Mouse (Mus musculus) forebrain, embryonic 10.5 days (tissue): ENCODE data around the gene Ackr2. TPM values are rescaled to one million over a fixed set of nuclear protein-coding genes. Genes with fewer than 3 reads are reported as not detected.
A peak's percentile ranks its signal among the peaks of the same experiment; 100 is the strongest.

ENCODE experiments used
- DNase-seq: peaks from one replicate; pipeline ENCODE4 v3.0.0-alpha.2; 2017; ENCODE audit warnings: low spot score; ENCODE audit errors: extremely low spot score
- H3K27ac ChIP-seq: fragments of 300-500 bp; sonication (generic); 2 replicates; pipeline ENCODE4 v1.5.1; 2016; ENCODE audit warnings: mild to moderate bottlenecking
- H3K27me3 ChIP-seq: fragments of 300-500 bp; sonication (generic); 2 replicates; pipeline ENCODE4 v1.6.1; 2016; ENCODE audit warnings: mild to moderate bottlenecking; ENCODE audit not compliant: poor library complexity, severe bottlenecking
- H3K36me3 ChIP-seq: fragments of 300-500 bp; sonication (generic); replicated peaks from 2 replicates; pipeline ENCODE4 v1.6.1; 2016; ENCODE audit warnings: mild to moderate bottlenecking, moderate library complexity
- H3K4me1 ChIP-seq: fragments of 300-500 bp; sonication (generic); 2 replicates; pipeline ENCODE4 v1.6.1; 2016
- H3K4me3 ChIP-seq: fragments of 300-500 bp; sonication (generic); 2 replicates; pipeline ENCODE4 v1.5.1; 2016; ENCODE audit warnings: mild to moderate bottlenecking, moderate library complexity
- H3K9me3 ChIP-seq: fragments of 300-500 bp; sonication (generic); 2 replicates; pipeline ENCODE4 v1.6.1; 2016; ENCODE audit warnings: mild to moderate bottlenecking, moderate library complexity
- WGBS: fragments of 180-500 bp; shearing (Covaris S2); methylation state at CpG from one replicate; pipeline ENCODE4 v1.1.7; 2016; 5-methylcytosine and 5-hydroxymethylcytosine counted together
- polyA plus RNA-seq: library from polyadenylated mRNA; unstranded; fragments of >200 nt; fragmentation: Nextera tagmentation; extraction: Ambion mirVana; gene quantifications from 2 replicates; pipeline ENCODE4 v1.2.1, GENCODE M21; 2016

The Ackr2 gene
- polyA plus RNA-seq, 1 experiment from 2014 or later, result 0.50 TPM

- 90% methylated on average over 7 of the region's 7 CpGs for WGBS
- Histone ChIP-seq H3K36me3 (no peaks in the 10 kb centered on the region), H3K27me3 (no peaks in the 10 kb centered on the region), H3K4me1 (no peaks in the 10 kb centered on the region), H3K27ac (no peak overlapping the region), H3K4me3 (no peak overlapping the region), H3K9me3 (no peaks in the 10 kb centered on the region)
- DNase-seq, result no peak
Measured at GRCm38 (mm10) chr9:121911196-121911595, 13.0 kb downstream of the Ackr2 start.

GRCm38 (mm10) chr9:121912786-121913185, 14.6 kb downstream of the Ackr2 start:
- Histone ChIP-seq H3K27ac (no peak overlapping the region), H3K4me3 (no peak overlapping the region), H3K36me3 (no peaks in the 10 kb centered on the region), H3K4me1 (no peaks in the 10 kb centered on the region), H3K27me3 (no peaks in the 10 kb centered on the region), H3K9me3 (no peaks in the 10 kb centered on the region)
- 86% methylated on average over 4 of the region's 4 CpGs for WGBS
- no peak for DNase-seq

GRCm38 (mm10) chr9:121914226-121914757, 16.1 kb downstream of the Ackr2 start:
- H3K36me3 ChIP-seq, result no peaks in the 10 kb centered on the region
- H3K4me3 ChIP-seq, result no peak overlapping the region
- H3K27me3 ChIP-seq, result no peaks in the 10 kb centered on the region
- H3K27ac ChIP-seq, result no peak overlapping the region
- WGBS, result 88% methylated on average over 8 of the region's 8 CpGs
- no peak for DNase-seq
- no peaks in the 10 kb centered on the region for H3K4me1 ChIP-seq
- H3K9me3 ChIP-seq, result no peaks in the 10 kb centered on the region

GRCm38 (mm10) chr9:121915056-121915455, 16.9 kb downstream of the Ackr2 start:
- H3K27ac ChIP-seq, result no peak overlapping the region
- 94% methylated on average over 10 of the region's 10 CpGs for WGBS
- H3K4me3 ChIP-seq, result no peak overlapping the region
- H3K4me1 ChIP-seq, result no peaks in the 10 kb centered on the region
- H3K36me3 ChIP-seq, result no peaks in the 10 kb centered on the region
- no peak for DNase-seq
- H3K9me3 ChIP-seq, result no peaks in the 10 kb centered on the region
- no peaks in the 10 kb centered on the region for H3K27me3 ChIP-seq

- Histone ChIP-seq H3K4me3 (no peak within 1 kb of the TSS), H3K27ac (no peak within 1 kb of the TSS), H3K4me1 (no peaks in the 10 kb centered on the region), H3K27me3 (no peaks in the 10 kb centered on the region), H3K36me3 (no peaks in the 10 kb centered on the region), H3K9me3 (no peaks in the 10 kb centered on the region)
- DNase-seq, result no peak
- WGBS, result 87% methylated on average over 8 of the region's 8 CpGs
Measured at GRCm38 (mm10) chr9:121916102-121916501, 17.9 kb downstream of the Ackr2 start, which contains the start of gene Cyp8b1. Cyp8b1 (minus strand) TSS chr9:121916305.

- Histone ChIP-seq H3K27me3 (no peaks in the 10 kb centered on the region), H3K36me3 (no peaks in the 10 kb centered on the region), H3K4me3 (no peak overlapping the region), H3K27ac (no peak overlapping the region), H3K9me3 (no peaks in the 10 kb centered on the region), H3K4me1 (peaks cover 3% of the 10 kb centered on the region)
- no peak for DNase-seq
- WGBS, result 89% methylated on average over 10 of the region's 10 CpGs
Measured at GRCm38 (mm10) chr9:121919027-121919501, 20.9 kb downstream of the Ackr2 start.

- Histone ChIP-seq H3K27me3 (no peaks in the 10 kb centered on the region), H3K27ac (no peak overlapping the region), H3K4me3 (no peak overlapping the region), H3K9me3 (no peaks in the 10 kb centered on the region), H3K4me1 (peaks cover 7% of the 10 kb centered on the region), H3K36me3 (no peaks in the 10 kb centered on the region)
- 86% methylated on average over 8 of the region's 8 CpGs for WGBS
- DNase-seq, result no peak
Measured at GRCm38 (mm10) chr9:121923443-121923842, 25.3 kb downstream of the Ackr2 start.

- no peak overlapping the region for H3K27ac ChIP-seq
- no peaks in the 10 kb centered on the region for H3K27me3 ChIP-seq
- no peaks in the 10 kb centered on the region for H3K36me3 ChIP-seq
- no peaks in the 10 kb centered on the region for H3K9me3 ChIP-seq
- H3K4me3 ChIP-seq, result no peak overlapping the region
- H3K4me1 ChIP-seq, result peaks cover 7% of the 10 kb centered on the region
- 81% methylated on average over 5 of the region's 5 CpGs for WGBS
- DNase-seq, result no peak
Measured at GRCm38 (mm10) chr9:121923906-121924305, 25.8 kb downstream of the Ackr2 start.

GRCm38 (mm10) chr9:121924901-121925560, 26.9 kb downstream of the Ackr2 start:
- no peak overlapping the region for H3K27ac ChIP-seq
- no peak overlapping the region for H3K4me3 ChIP-seq
- 94% methylated on average over 9 of the region's 9 CpGs for WGBS
- H3K36me3 ChIP-seq, result no peaks in the 10 kb centered on the region
- DNase-seq, result no peak
- H3K4me1 ChIP-seq, result peaks cover 7% of the 10 kb centered on the region
- no peaks in the 10 kb centered on the region for H3K9me3 ChIP-seq
- no peaks in the 10 kb centered on the region for H3K27me3 ChIP-seq

GRCm38 (mm10) chr9:121925959-121926358, 27.8 kb downstream of the Ackr2 start:
- H3K9me3 ChIP-seq, result no peaks in the 10 kb centered on the region
- DNase-seq, result no peak
- no peaks in the 10 kb centered on the region for H3K36me3 ChIP-seq
- no peak overlapping the region for H3K4me3 ChIP-seq
- H3K27ac ChIP-seq, result no peak overlapping the region
- H3K4me1 ChIP-seq, result peaks cover 7% of the 10 kb centered on the region
- WGBS, result 82% methylated on average over 8 of the region's 8 CpGs
- no peaks in the 10 kb centered on the region for H3K27me3 ChIP-seq

- Histone ChIP-seq H3K27ac (no peak overlapping the region), H3K4me3 (no peak overlapping the region), H3K36me3 (no peaks in the 10 kb centered on the region), H3K4me1 (peaks cover 7% of the 10 kb centered on the region), H3K27me3 (no peaks in the 10 kb centered on the region), H3K9me3 (no peaks in the 10 kb centered on the region)
- DNase-seq, result no peak
- 69% methylated on average over 11 of the region's 11 CpGs for WGBS
Measured at GRCm38 (mm10) chr9:121926634-121927405, 28.7 kb downstream of the Ackr2 start.

- no peak for DNase-seq
- no peaks in the 10 kb centered on the region for H3K27me3 ChIP-seq
- no peaks in the 10 kb centered on the region for H3K36me3 ChIP-seq
- no peak overlapping the region for H3K4me3 ChIP-seq
- peaks cover 7% of the 10 kb centered on the region for H3K4me1 ChIP-seq
- H3K27ac ChIP-seq, result no peak overlapping the region
- H3K9me3 ChIP-seq, result no peaks in the 10 kb centered on the region
- 79% methylated on average over 7 of the region's 7 CpGs for WGBS
Measured at GRCm38 (mm10) chr9:121927721-121928120, 29.6 kb downstream of the Ackr2 start.

GRCm38 (mm10) chr9:121928498-121928897, 30.3 kb downstream of the Ackr2 start:
- no peaks in the 10 kb centered on the region for H3K9me3 ChIP-seq
- H3K4me1 ChIP-seq, result peaks cover 7% of the 10 kb centered on the region
- H3K36me3 ChIP-seq, result no peaks in the 10 kb centered on the region
- H3K27me3 ChIP-seq, result no peaks in the 10 kb centered on the region
- no peak overlapping the region for H3K4me3 ChIP-seq
- whole genome bisulfite sequencing, result 18% methylated on average over 2 of the region's 2 CpGs
- H3K27ac ChIP-seq, result no peak overlapping the region
- peak; percentile 38 for DNase-seq
